Mouse (Mus musculus) liver, adult 2 months (tissue): ENCODE measurements around the gene Msh3. TPM values are rescaled to one million over a fixed set of nuclear protein-coding genes. Genes with fewer than 3 reads are reported as not detected.

Experiments used
- DNase-seq: peaks from one replicate; pipeline ENCODE4 v3.0.0-alpha.2; 2011; ENCODE audit warnings: low read depth, low spot score; ENCODE audit errors: extremely low read depth
- H3K27ac ChIP-seq: fragments of 200-500 bp; replicated peaks from 2 replicates; pipeline ENCODE4 v1.5.1; 2012; ENCODE audit warnings: low read depth, mild to moderate bottlenecking, control low read depth, inconsistent platforms, low read length; ENCODE audit not compliant: insufficient read depth
- H3K27me3 ChIP-seq: fragments of 200-500 bp; 2 replicates; pipeline ENCODE4 v1.6.1; 2012; ENCODE audit warnings: mild to moderate bottlenecking, moderate library complexity, low read length, inconsistent platforms; ENCODE audit not compliant: control insufficient read depth, insufficient read depth
- H3K36me3 ChIP-seq: fragments of 200-500 bp; 2 replicates; pipeline ENCODE4 v1.6.1; 2012; ENCODE audit warnings: low read length, inconsistent platforms; ENCODE audit not compliant: control insufficient read depth, insufficient read depth
- H3K4me1 ChIP-seq: fragments of 200-500 bp; 2 replicates; pipeline ENCODE4 v1.6.1; 2011; ENCODE audit warnings: low read length; ENCODE audit not compliant: control insufficient read depth, insufficient read depth
- H3K4me3 ChIP-seq: fragments of 200-500 bp; 2 replicates; pipeline ENCODE4 v1.5.1; 2011; ENCODE audit warnings: low read depth, mild to moderate bottlenecking, control low read depth, low read length, moderate library complexity; ENCODE audit not compliant: insufficient read depth
- H3K79me2 ChIP-seq: fragments of 200-500 bp; 2 replicates; pipeline ENCODE4 v1.6.1; 2012; ENCODE audit warnings: inconsistent platforms, mild to moderate bottlenecking, low read length, moderate library complexity; ENCODE audit not compliant: control insufficient read depth, insufficient read depth
- H3K9ac ChIP-seq: fragments of 200-500 bp; 2 replicates; pipeline ENCODE4 v1.6.1; 2012; ENCODE audit warnings: low read depth, mild to moderate bottlenecking, control low read depth, inconsistent platforms, low read length
- CTCF ChIP-seq: fragments of 200-500 bp; IDR thresholded peaks from 2 replicates; pipeline ENCODE4 v1.5.1; 2011; ENCODE audit warnings: low read depth, low read length, control low read depth
- POLR2A ChIP-seq: fragments of 200-500 bp; IDR thresholded peaks from 2 replicates; pipeline ENCODE4 v1.6.1; 2011; ENCODE audit warnings: low read length, control low read depth; ENCODE audit not compliant: insufficient read depth; ENCODE audit errors: extremely low read depth
- WGBS: fragments of 180-500 bp; shearing (Covaris S2); methylation state at CpG from one replicate; pipeline ENCODE4 v1.1.7; 2018; 5-methylcytosine and 5-hydroxymethylcytosine counted together
- polyA plus RNA-seq: library from polyadenylated mRNA; depleted of rRNA; stranded (reverse); fragments of >200 nt; gene quantifications from 2 replicates; pipeline ENCODE4 v1.2.3, GENCODE M21; 2012
- total RNA-seq: library from RNA; depleted of rRNA; stranded (reverse); fragments of >200 nt; gene quantifications from 2 replicates; pipeline ENCODE4 v1.2.3, GENCODE M21; 2014

Msh3 gene
- total and polyA plus RNA-seq, 2 experiments = 3.0 to 16.9 TPM

- Histone ChIP-seq H3K36me3 (peaks cover 9% of the 10 kb centered on the region), H3K27me3 (no peaks in the 10 kb centered on the region), H3K4me3 (no peak overlapping the region), H3K4me1 (peaks cover 5% of the 10 kb centered on the region; the same call in 1 of the 2 replicates), H3K79me2 (no peaks in the 10 kb centered on the region), H3K27ac (no peak overlapping the region), H3K9ac (no peak overlapping the region)
- TF ChIP-seq POLR2A (no peak), CTCF (no peak)
- WGBS = 95% methylated on average over 4 of the region's 4 CpGs
- DNase-seq = no peak
Observed at GRCm38 (mm10) chr13:92302466-92302865, 52.3 kb downstream of the Msh3 start.

GRCm38 (mm10) chr13:92301754-92302153, 53.0 kb downstream of the Msh3 start:
- Histone ChIP-seq H3K27ac (no peak overlapping the region), H3K4me3 (no peak overlapping the region), H3K9ac (no peak overlapping the region), H3K79me2 (no peaks in the 10 kb centered on the region), H3K36me3 (peaks cover 7% of the 10 kb centered on the region), H3K27me3 (no peaks in the 10 kb centered on the region), H3K4me1 (peaks cover 5% of the 10 kb centered on the region; the same call in 1 of the 2 replicates)
- peak; percentile 47 for DNase-seq
- TF ChIP-seq CTCF (no peak), POLR2A (no peak)
- 29% methylated on average over 4 of the region's 4 CpGs for WGBS

GRCm38 (mm10) chr13:92299522-92299921, 55.3 kb downstream of the Msh3 start:
- no peak for DNase-seq
- Histone ChIP-seq H3K4me3 (no peak overlapping the region), H3K36me3 (peaks cover 7% of the 10 kb centered on the region), H3K79me2 (no peaks in the 10 kb centered on the region), H3K27ac (no peak overlapping the region), H3K4me1 (peaks cover 5% of the 10 kb centered on the region; the same call in 1 of the 2 replicates), H3K9ac (no peak overlapping the region), H3K27me3 (no peaks in the 10 kb centered on the region)
- 59% methylated on average over 1 of the region's 1 CpGs for WGBS
- TF ChIP-seq POLR2A (no peak), CTCF (no peak)

- Histone ChIP-seq H3K4me3 (no peak overlapping the region), H3K27me3 (no peaks in the 10 kb centered on the region), H3K27ac (no peak overlapping the region), H3K9ac (no peak overlapping the region), H3K36me3 (peaks cover 5% of the 10 kb centered on the region), H3K4me1 (peaks cover 5% of the 10 kb centered on the region; the same call in 1 of the 2 replicates), H3K79me2 (no peaks in the 10 kb centered on the region)
- DNase-seq = peak; percentile 75
- WGBS = 32% methylated on average over 2 of the region's 2 CpGs
- TF ChIP-seq POLR2A = no peak
- no peak for TF ChIP-seq CTCF
Observed at GRCm38 (mm10) chr13:92297021-92297420, 57.8 kb downstream of the Msh3 start.

- H3K9ac ChIP-seq = no peak overlapping the region
- H3K27ac ChIP-seq = no peak overlapping the region
- no peak for TF ChIP-seq CTCF
- no peaks in the 10 kb centered on the region for H3K27me3 ChIP-seq
- H3K36me3 ChIP-seq = peaks cover 5% of the 10 kb centered on the region
- H3K79me2 ChIP-seq = no peaks in the 10 kb centered on the region
- H3K4me3 ChIP-seq = no peak overlapping the region
- DNase-seq = peak; percentile 29
- H3K4me1 ChIP-seq = no peaks in the 10 kb centered on the region; the same call in 1 of the 2 replicates
- WGBS = 82% methylated on average over 4 of the region's 4 CpGs
Observed at GRCm38 (mm10) chr13:92296490-92296889, 58.3 kb downstream of the Msh3 start.

GRCm38 (mm10) chr13:92293883-92294282, 60.9 kb downstream of the Msh3 start:
- Histone ChIP-seq H3K9ac (no peak overlapping the region), H3K4me3 (no peak overlapping the region), H3K4me1 (no peaks in the 10 kb centered on the region; the same call in 1 of the 2 replicates), H3K36me3 (peaks cover 10% of the 10 kb centered on the region), H3K79me2 (no peaks in the 10 kb centered on the region), H3K27ac (no peak overlapping the region), H3K27me3 (no peaks in the 10 kb centered on the region)
- TF ChIP-seq CTCF (no peak), POLR2A (no peak)
- DNase-seq = no peak
- 86% methylated on average over 5 of the region's 5 CpGs for whole genome bisulfite sequencing
